Mouse (Mus musculus) CH12.LX (cell line): ENCODE data around the gene Tmem176a. TPM values are rescaled to one million over a fixed set of nuclear protein-coding genes. Genes with fewer than 3 reads are reported as not detected.

Experiments used
- DNase-seq: peaks from one replicate; pipeline ENCODE4 v3.0.0-alpha.2; 2013; ENCODE audit errors: extremely low read depth
- H3K27ac ChIP-seq: 2 replicates; pipeline ENCODE4 v1.5.1; 2012; ENCODE audit warnings: low read depth, mild to moderate bottlenecking, control low read depth, moderate library complexity; ENCODE audit not compliant: insufficient read depth
- H3K27me3 ChIP-seq: replicated peaks from 2 replicates; pipeline ENCODE3; 2012; ENCODE audit warnings: inconsistent platforms
- H3K36me3 ChIP-seq, 2 experiments: replicated peaks in 1 of 2; 2 replicates each; pipeline versions ENCODE3 to v1.6.1; 2012; ENCODE audit warnings: inconsistent platforms in 1 of 2, low read length in 1 of 2, mild to moderate bottlenecking in 1 of 2, mixed read lengths in 1 of 2, moderate library complexity in 1 of 2; ENCODE audit not compliant: control insufficient read depth in 1 of 2, insufficient read depth in 1 of 2
- H3K4me1 ChIP-seq, 2 experiments: 2 replicates each; pipeline ENCODE4 v1.6.1; 2012; ENCODE audit warnings: inconsistent platforms in 1 of 2, moderate library complexity in 1 of 2; ENCODE audit not compliant: insufficient read depth in 2 of 2, control insufficient read depth in 1 of 2
- H3K4me2 ChIP-seq: 2 replicates; pipeline ENCODE4 v1.6.1; 2012; ENCODE audit warnings: low read depth, mild to moderate bottlenecking, control low read depth; ENCODE audit not compliant: poor library complexity, insufficient read depth, severe bottlenecking
- H3K4me3 ChIP-seq, 3 experiments: fragments of 150-350 bp in 1 of 3; sonication (generic) in 1 of 3; replicated peaks in 1 of 3; 2 replicates each; pipeline versions ENCODE3 to v1.5.1; 2011 to 2012; ENCODE audit warnings: low read depth in 2 of 3, low read length in 2 of 3, mild to moderate bottlenecking in 2 of 3, moderate library complexity in 2 of 3, control low read depth in 1 of 3, improper control_type of control experiment in 1 of 3, inconsistent platforms in 1 of 3, mixed read lengths in 1 of 3; ENCODE audit not compliant: poor library complexity in 1 of 3
- H3K79me2 ChIP-seq: replicated peaks from 2 replicates; pipeline ENCODE4 v1.6.1; 2012; ENCODE audit warnings: mild to moderate bottlenecking, moderate library complexity; ENCODE audit not compliant: control insufficient read depth, poor library complexity, insufficient read depth, severe bottlenecking; ENCODE audit errors: extremely low read depth
- H3K9ac ChIP-seq: 2 replicates; pipeline ENCODE4 v1.6.1; 2012; ENCODE audit warnings: low read depth, mild to moderate bottlenecking, control low read depth, moderate library complexity; ENCODE audit not compliant: insufficient read depth
- H3K9me3 ChIP-seq: replicated peaks from 2 replicates; pipeline ENCODE3; 2012; ENCODE audit warnings: low read length, inconsistent platforms, mixed read lengths
- BHLHE40 ChIP-seq: IDR thresholded peaks from 2 replicates; pipeline ENCODE4 v1.6.1; 2011; ENCODE audit warnings: mild to moderate bottlenecking, low read depth, low read length, improper control_type of control experiment
- CHD1 ChIP-seq: IDR thresholded peaks from 2 replicates; pipeline ENCODE4 v1.6.1; 2012; ENCODE audit warnings: low read depth, low read length, improper control_type of control experiment, inconsistent platforms
- CHD2 ChIP-seq: IDR thresholded peaks from 2 replicates; pipeline ENCODE4 v1.6.1; 2011; ENCODE audit warnings: low read length, improper control_type of control experiment
- CTCF ChIP-seq, 2 experiments: IDR thresholded peaks in 1 of 2; conservative IDR thresholded peaks in 1 of 2; 2 replicates each; pipeline ENCODE4 v1.5.1; 2011 to 2012; ENCODE audit warnings: low read depth in 2 of 2, low read length in 2 of 2, improper control_type of control experiment in 1 of 2, inconsistent platforms in 1 of 2, mild to moderate bottlenecking in 1 of 2, moderate library complexity in 1 of 2
- ELF1 ChIP-seq: IDR thresholded peaks from 2 replicates; pipeline ENCODE4 v1.6.1; 2014; ENCODE audit warnings: low read depth, mild to moderate bottlenecking, inconsistent platforms, low read length, improper control_type of control experiment
- EP300 ChIP-seq: IDR thresholded peaks from 2 replicates; pipeline ENCODE4 v1.6.1; 2011; ENCODE audit warnings: low read length, improper control_type of control experiment
- GABPA ChIP-seq: IDR thresholded peaks from 2 replicates; pipeline ENCODE4 v1.6.1; 2012; ENCODE audit warnings: low read depth, low read length, improper control_type of control experiment, inconsistent platforms; ENCODE audit not compliant: insufficient replicate concordance
- IRF4 ChIP-seq: IDR thresholded peaks from 2 replicates; pipeline ENCODE4 v1.6.1; 2014; ENCODE audit warnings: low read depth, mild to moderate bottlenecking, inconsistent platforms, low read length, improper control_type of control experiment
- JUN ChIP-seq: IDR thresholded peaks from 2 replicates; pipeline ENCODE4 v1.6.1; 2011; ENCODE audit warnings: low read depth, mild to moderate bottlenecking, low read length, improper control_type of control experiment, moderate library complexity; ENCODE audit not compliant: insufficient read depth
- KAT2A ChIP-seq: IDR thresholded peaks from 2 replicates; pipeline ENCODE4 v1.6.1; 2012; ENCODE audit warnings: low read length, improper control_type of control experiment, inconsistent platforms; ENCODE audit not compliant: insufficient replicate concordance
- MAZ ChIP-seq: IDR thresholded peaks from 2 replicates; pipeline ENCODE4 v1.6.1; 2012; ENCODE audit warnings: low read depth, mild to moderate bottlenecking, inconsistent platforms, low read length, improper control_type of control experiment, moderate library complexity
- MYC ChIP-seq: IDR thresholded peaks from 2 replicates; pipeline ENCODE4 v1.6.1; 2011; ENCODE audit warnings: low read depth, mild to moderate bottlenecking, improper control_type of control experiment, low read length
- NELFE ChIP-seq: IDR thresholded peaks from 2 replicates; pipeline ENCODE4 v1.6.1; 2011; ENCODE audit warnings: low read depth, low read length, improper control_type of control experiment
- NRF1 ChIP-seq: IDR thresholded peaks from 2 replicates; pipeline ENCODE4 v1.6.1; 2014; ENCODE audit warnings: low read depth, mild to moderate bottlenecking, inconsistent platforms, low read length, improper control_type of control experiment, moderate library complexity
- POLR2A ChIP-seq: IDR thresholded peaks from 2 replicates; pipeline ENCODE4 v1.6.1; 2011; ENCODE audit warnings: low read depth, mild to moderate bottlenecking, improper control_type of control experiment, low read length
- POLR2AphosphoS2 ChIP-seq: IDR thresholded peaks from 2 replicates; pipeline ENCODE4 v1.6.1; 2011; ENCODE audit warnings: low read depth, low read length, improper control_type of control experiment
- RAD21 ChIP-seq: IDR thresholded peaks from 2 replicates; pipeline ENCODE4 v1.6.1; 2011; ENCODE audit warnings: low read depth, mild to moderate bottlenecking, low read length, improper control_type of control experiment, moderate library complexity
- RCOR1 ChIP-seq: conservative IDR thresholded peaks from 2 replicates; pipeline ENCODE4 v1.6.1; 2012; ENCODE audit warnings: low read depth, mild to moderate bottlenecking, inconsistent platforms, low read length, improper control_type of control experiment
- SIN3A ChIP-seq: IDR thresholded peaks from 2 replicates; pipeline ENCODE4 v1.6.1; 2012; ENCODE audit warnings: low read length, improper control_type of control experiment, inconsistent platforms
- SMC3 ChIP-seq: IDR thresholded peaks from 2 replicates; pipeline ENCODE4 v1.6.1; 2011; ENCODE audit warnings: low read depth, low read length, improper control_type of control experiment
- USF1 ChIP-seq: IDR thresholded peaks from 2 replicates; pipeline ENCODE4 v1.6.1; 2014; ENCODE audit warnings: low read depth, mild to moderate bottlenecking, inconsistent platforms, low read length, improper control_type of control experiment
- USF2 ChIP-seq: conservative IDR thresholded peaks from 2 replicates; pipeline ENCODE4 v1.6.1; 2011; ENCODE audit warnings: low read depth, low read length, improper control_type of control experiment
- ZC3H11A ChIP-seq: IDR thresholded peaks from 2 replicates; pipeline ENCODE4 v1.6.1; 2012; ENCODE audit warnings: low read depth, mild to moderate bottlenecking, inconsistent platforms, low read length, improper control_type of control experiment
- ZKSCAN1 ChIP-seq: IDR thresholded peaks from 2 replicates; pipeline ENCODE4 v1.6.1; 2012; ENCODE audit warnings: low read depth, inconsistent platforms, low read length, improper control_type of control experiment, borderline replicate concordance
- dilution Hi-C: fragments of 300-500 bp; cut with MboI; formaldehyde crosslinking; loops from 2 replicates; pipeline ENCODE4 v1.14.3; 2020; ENCODE audit warnings: low sequenced_read_pairs; ENCODE audit not compliant: extremely low pct_unique_long_range_greater_than_20kb, extremely low pct_ligation_motif_present
- in situ Hi-C: fragments of 300-500 bp; cut with MboI; formaldehyde crosslinking; loops from 3 replicates; pipeline ENCODE4 v1.14.3; 2019; ENCODE audit warnings: low sequenced_read_pairs, low pct_ligation_motif_present, low pct_unique_long_range_greater_than_20kb, mixed read lengths
- polyA plus RNA-seq: library from polyadenylated mRNA; unstranded; fragments of >175 nt; gene quantifications from 2 replicates; pipeline ENCODE4 v1.2.1, GENCODE M21; 2012; ENCODE audit warnings: low read depth; ENCODE audit not compliant: insufficient read length
- total RNA-seq, 2 experiments: library from RNA; depleted of rRNA; stranded (reverse); fragments of 300-350 nt in 1 of 2; fragments of >200 nt in 1 of 2; gene quantifications; 2 replicates each; pipeline ENCODE4 v1.2.3; 2012 to 2014

Gene Tmem176a
- total and polyA plus RNA-seq, 3 experiments = 27.2 to 58.0 (median 34.6) TPM

DNA sequence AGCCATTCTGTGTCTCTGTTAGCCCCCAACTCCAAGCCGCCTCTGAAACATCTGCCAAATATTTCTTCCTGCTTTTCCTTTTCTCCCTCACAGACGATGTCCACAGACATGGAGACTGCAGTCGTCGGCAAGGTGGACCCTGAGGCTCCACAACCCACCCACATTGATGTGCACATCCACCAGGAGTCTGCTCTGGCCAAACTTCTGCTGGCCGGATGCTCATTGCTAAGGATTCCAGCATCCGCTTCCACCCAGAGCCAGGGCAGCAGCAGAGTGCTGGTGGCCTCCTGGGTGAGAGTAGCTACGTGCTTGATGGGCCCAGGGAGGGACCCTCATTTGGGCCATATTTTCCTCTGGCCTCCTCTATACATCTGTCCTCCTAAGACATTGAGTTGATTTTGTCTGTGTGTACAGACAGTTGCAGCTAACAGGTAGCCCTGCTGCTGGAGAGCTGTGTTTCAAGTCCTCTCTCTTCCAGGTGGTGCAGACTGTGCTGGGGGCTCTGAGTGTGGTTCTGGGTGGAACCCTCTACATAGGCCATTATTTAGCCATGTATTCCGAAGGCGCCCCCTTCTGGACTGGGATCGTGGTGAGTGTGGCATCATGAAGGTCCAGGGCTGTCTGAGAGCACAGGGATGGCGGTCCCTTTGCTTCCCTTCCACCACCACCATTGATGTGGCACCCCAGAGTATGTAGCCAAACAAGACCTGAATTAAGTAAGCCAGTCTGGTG lies 1.6 kb downstream of the Tmem176a start:
- peak; percentile 74 for DNase-seq
- dilution Hi-C loops (no loop called here), in situ Hi-C loops (no loop called here)
- H3K4me3 ChIP-seq = peak overlapping the region in 2 of 3 experiments; percentile 59 to 73
- H3K79me2 ChIP-seq = no peaks in the 10 kb centered on the region
- H3K36me3 ChIP-seq = peaks cover 0 to 51% of the 10 kb centered on the region in 2 experiments
- no peaks in the 10 kb centered on the region for H3K27me3 ChIP-seq
- H3K9ac ChIP-seq = no peak overlapping the region
- peaks cover 14 to 93% of the 10 kb centered on the region in 2 experiments for H3K4me1 ChIP-seq
- H3K27ac ChIP-seq = no peak overlapping the region
- 0 out of 2 replicates have a peak overlapping the region, but pooled peaks have one; percentile 5 for H3K4me2 ChIP-seq
- H3K9me3 ChIP-seq = no peaks in the 10 kb centered on the region
- TF ChIP-seq USF2 (no peak), MYC (no peak), MAZ (0 out of 2 replicates have a peak, but pooled peaks have one; percentile 24), JUN (no peak), IRF4 (0 out of 2 replicates have a peak, but pooled peaks have one; percentile 21), USF1 (no peak), KAT2A (no peak), SMC3 (peak; percentile 69), BHLHE40 (no peak), GABPA (no peak), RCOR1 (no peak), ZKSCAN1 (no peak), CHD2 (no peak), ZC3H11A (no peak), POLR2A (no peak), ELF1 (no peak), EP300 (no peak), CHD1 (no peak), RAD21 (peak; percentile 57), CTCF (conservative IDR thresholded peaks at IDR 0.05 in 1 of 2, IDR thresholded peaks at IDR 0.05 in 1 of 2; ENCODE audit: low read depth in 2 of 2, low read length in 2 of 2) (peak in 1 of 2 experiments; percentile 68; a peak in 2 of 4 replicates), POLR2AphosphoS2 (no peak), SIN3A (no peak), NRF1 (no peak), NELFE (0 out of 2 replicates have a peak, but pooled peaks have one; percentile 17)
